Mouse (Mus musculus) CH12.LX (cell line): ENCODE measurements around the gene Cdhr5. TPM values are rescaled to one million over a fixed set of nuclear protein-coding genes. Genes with fewer than 3 reads are reported as not detected.

ENCODE experiments used
- DNase-seq: peaks from one replicate; pipeline ENCODE4 v3.0.0-alpha.2; 2013; ENCODE audit errors: extremely low read depth
- H3K27ac ChIP-seq: 2 replicates; pipeline ENCODE4 v1.5.1; 2012; ENCODE audit warnings: low read depth, mild to moderate bottlenecking, control low read depth, moderate library complexity; ENCODE audit not compliant: insufficient read depth
- H3K27me3 ChIP-seq: replicated peaks from 2 replicates; pipeline ENCODE3; 2012; ENCODE audit warnings: inconsistent platforms
- H3K36me3 ChIP-seq, 2 experiments: replicated peaks in 1 of 2; 2 replicates each; pipeline versions ENCODE3 to v1.6.1; 2012; ENCODE audit warnings: inconsistent platforms in 1 of 2, low read length in 1 of 2, mild to moderate bottlenecking in 1 of 2, mixed read lengths in 1 of 2, moderate library complexity in 1 of 2; ENCODE audit not compliant: control insufficient read depth in 1 of 2, insufficient read depth in 1 of 2
- H3K4me1 ChIP-seq, 2 experiments: 2 replicates each; pipeline ENCODE4 v1.6.1; 2012; ENCODE audit warnings: inconsistent platforms in 1 of 2, moderate library complexity in 1 of 2; ENCODE audit not compliant: insufficient read depth in 2 of 2, control insufficient read depth in 1 of 2
- H3K4me2 ChIP-seq: 2 replicates; pipeline ENCODE4 v1.6.1; 2012; ENCODE audit warnings: low read depth, mild to moderate bottlenecking, control low read depth; ENCODE audit not compliant: poor library complexity, insufficient read depth, severe bottlenecking
- H3K4me3 ChIP-seq, 3 experiments: fragments of 150-350 bp in 1 of 3; sonication (generic) in 1 of 3; replicated peaks in 1 of 3; 2 replicates each; pipeline versions ENCODE3 to v1.5.1; 2011 to 2012; ENCODE audit warnings: low read depth in 2 of 3, low read length in 2 of 3, mild to moderate bottlenecking in 2 of 3, moderate library complexity in 2 of 3, control low read depth in 1 of 3, improper control_type of control experiment in 1 of 3, inconsistent platforms in 1 of 3, mixed read lengths in 1 of 3; ENCODE audit not compliant: poor library complexity in 1 of 3
- H3K79me2 ChIP-seq: replicated peaks from 2 replicates; pipeline ENCODE4 v1.6.1; 2012; ENCODE audit warnings: mild to moderate bottlenecking, moderate library complexity; ENCODE audit not compliant: control insufficient read depth, poor library complexity, insufficient read depth, severe bottlenecking; ENCODE audit errors: extremely low read depth
- H3K9ac ChIP-seq: 2 replicates; pipeline ENCODE4 v1.6.1; 2012; ENCODE audit warnings: low read depth, mild to moderate bottlenecking, control low read depth, moderate library complexity; ENCODE audit not compliant: insufficient read depth
- H3K9me3 ChIP-seq: replicated peaks from 2 replicates; pipeline ENCODE3; 2012; ENCODE audit warnings: low read length, inconsistent platforms, mixed read lengths
- BHLHE40 ChIP-seq: IDR thresholded peaks from 2 replicates; pipeline ENCODE4 v1.6.1; 2011; ENCODE audit warnings: mild to moderate bottlenecking, low read depth, low read length, improper control_type of control experiment
- CHD1 ChIP-seq: IDR thresholded peaks from 2 replicates; pipeline ENCODE4 v1.6.1; 2012; ENCODE audit warnings: low read depth, low read length, improper control_type of control experiment, inconsistent platforms
- CHD2 ChIP-seq: IDR thresholded peaks from 2 replicates; pipeline ENCODE4 v1.6.1; 2011; ENCODE audit warnings: low read length, improper control_type of control experiment
- E2F4 ChIP-seq: IDR thresholded peaks from 2 replicates; pipeline ENCODE4 v1.6.1; 2011; ENCODE audit warnings: low read depth, low read length, improper control_type of control experiment; ENCODE audit not compliant: insufficient replicate concordance
- ELF1 ChIP-seq: IDR thresholded peaks from 2 replicates; pipeline ENCODE4 v1.6.1; 2014; ENCODE audit warnings: low read depth, mild to moderate bottlenecking, inconsistent platforms, low read length, improper control_type of control experiment
- JUND ChIP-seq: conservative IDR thresholded peaks from 2 replicates; pipeline ENCODE4 v1.6.1; 2011; ENCODE audit warnings: low read depth, low read length, improper control_type of control experiment
- KAT2A ChIP-seq: IDR thresholded peaks from 2 replicates; pipeline ENCODE4 v1.6.1; 2012; ENCODE audit warnings: low read length, improper control_type of control experiment, inconsistent platforms; ENCODE audit not compliant: insufficient replicate concordance
- MAX ChIP-seq: IDR thresholded peaks from 2 replicates; pipeline ENCODE4 v1.6.1; 2011; ENCODE audit warnings: low read length, improper control_type of control experiment
- MAZ ChIP-seq: IDR thresholded peaks from 2 replicates; pipeline ENCODE4 v1.6.1; 2012; ENCODE audit warnings: low read depth, mild to moderate bottlenecking, inconsistent platforms, low read length, improper control_type of control experiment, moderate library complexity
- MEF2A ChIP-seq: IDR thresholded peaks from 2 replicates; pipeline ENCODE4 v1.6.1; 2014; ENCODE audit warnings: low read depth, mild to moderate bottlenecking, inconsistent platforms, low read length, improper control_type of control experiment, borderline replicate concordance
- MXI1 ChIP-seq: IDR thresholded peaks from 2 replicates; pipeline ENCODE4 v1.6.1; 2011; ENCODE audit warnings: mild to moderate bottlenecking, low read depth, low read length, improper control_type of control experiment
- RAD21 ChIP-seq: IDR thresholded peaks from 2 replicates; pipeline ENCODE4 v1.6.1; 2011; ENCODE audit warnings: low read depth, mild to moderate bottlenecking, low read length, improper control_type of control experiment, moderate library complexity
- RCOR1 ChIP-seq: conservative IDR thresholded peaks from 2 replicates; pipeline ENCODE4 v1.6.1; 2012; ENCODE audit warnings: low read depth, mild to moderate bottlenecking, inconsistent platforms, low read length, improper control_type of control experiment
- SIN3A ChIP-seq: IDR thresholded peaks from 2 replicates; pipeline ENCODE4 v1.6.1; 2012; ENCODE audit warnings: low read length, improper control_type of control experiment, inconsistent platforms
- SMC3 ChIP-seq: IDR thresholded peaks from 2 replicates; pipeline ENCODE4 v1.6.1; 2011; ENCODE audit warnings: low read depth, low read length, improper control_type of control experiment
- TBP ChIP-seq: conservative IDR thresholded peaks from 2 replicates; pipeline ENCODE4 v1.6.1; 2011; ENCODE audit warnings: low read depth, low read length, improper control_type of control experiment
- TCF12 ChIP-seq: IDR thresholded peaks from 2 replicates; pipeline ENCODE4 v1.6.1; 2014; ENCODE audit warnings: low read depth, mild to moderate bottlenecking, inconsistent platforms, low read length, improper control_type of control experiment
- UBTF ChIP-seq: IDR thresholded peaks from 2 replicates; pipeline ENCODE4 v1.6.1; 2012; ENCODE audit warnings: low read depth, mild to moderate bottlenecking, inconsistent platforms, low read length, improper control_type of control experiment, moderate library complexity
- ZNF384 ChIP-seq: IDR thresholded peaks from 2 replicates; pipeline ENCODE4 v1.6.1; 2012; ENCODE audit warnings: low read depth, low read length, improper control_type of control experiment, inconsistent platforms
- dilution Hi-C: fragments of 300-500 bp; cut with MboI; formaldehyde crosslinking; loops from 2 replicates; pipeline ENCODE4 v1.14.3; 2020; ENCODE audit warnings: low sequenced_read_pairs; ENCODE audit not compliant: extremely low pct_unique_long_range_greater_than_20kb, extremely low pct_ligation_motif_present
- in situ Hi-C: fragments of 300-500 bp; cut with MboI; formaldehyde crosslinking; loops from 3 replicates; pipeline ENCODE4 v1.14.3; 2019; ENCODE audit warnings: low sequenced_read_pairs, low pct_ligation_motif_present, low pct_unique_long_range_greater_than_20kb, mixed read lengths
- polyA plus RNA-seq: library from polyadenylated mRNA; unstranded; fragments of >175 nt; gene quantifications from 2 replicates; pipeline ENCODE4 v1.2.1, GENCODE M21; 2012; ENCODE audit warnings: low read depth; ENCODE audit not compliant: insufficient read length
- total RNA-seq, 2 experiments: library from RNA; depleted of rRNA; stranded (reverse); fragments of 300-350 nt in 1 of 2; fragments of >200 nt in 1 of 2; gene quantifications; 2 replicates each; pipeline ENCODE4 v1.2.3; 2012 to 2014

Gene Cdhr5
- total and polyA plus RNA-seq, 3 experiments: 0.35 to 3.9 (median 1.9) TPM

DNA sequence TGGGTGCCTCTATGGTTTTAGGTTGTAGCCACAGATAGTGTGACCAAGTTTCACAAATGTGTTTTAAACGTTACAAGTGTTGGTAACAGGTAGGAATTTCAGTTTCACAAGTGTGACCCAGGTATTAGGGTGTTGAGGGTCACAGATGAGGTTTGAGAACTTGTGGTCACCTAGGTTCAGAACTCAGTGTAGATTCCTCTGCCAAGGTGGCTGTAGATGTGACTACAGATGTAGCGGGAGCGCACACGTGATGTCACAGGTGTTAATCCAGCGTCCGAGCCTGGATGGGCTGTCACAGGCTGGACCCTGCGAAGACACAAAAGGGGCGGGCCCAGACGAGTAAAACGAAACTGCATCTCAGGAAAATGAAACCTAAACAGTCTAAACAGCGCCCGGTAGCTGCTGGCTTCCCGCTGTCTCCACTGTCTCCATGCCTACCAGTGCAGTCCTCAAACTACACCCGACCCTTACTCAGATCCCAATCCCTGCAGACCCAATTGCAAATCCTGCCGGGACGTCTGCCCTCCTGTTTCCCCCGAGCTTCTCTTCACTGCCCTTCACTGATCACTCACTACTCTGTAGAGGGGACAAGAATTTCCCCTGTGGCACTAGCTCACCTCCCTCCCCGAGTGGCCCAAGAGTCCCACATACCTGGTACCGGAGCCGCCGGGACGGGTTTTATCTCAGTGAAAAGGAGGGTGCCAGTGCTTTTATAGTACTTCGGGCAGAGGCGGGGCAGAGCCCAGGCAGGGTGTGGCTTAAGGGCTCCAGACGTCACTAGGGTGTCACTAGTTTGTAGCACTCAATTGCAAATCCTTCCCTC, 10.6 kb downstream of the Cdhr5 start, which contains the start of gene Irf7 (continued):
- TF ChIP-seq E2F4 (no peak), TCF12 (peak; percentile 50; the same call in 1 of the 2 replicates), KAT2A (no peak), TBP (peak; percentile 91), UBTF (no peak), ZNF384 (no peak), SIN3A (peak; percentile 90), RAD21 (no peak), BHLHE40 (peak; percentile 94), MAX (peak; percentile 87; the same call in 1 of the 2 replicates), CHD1 (no peak; the same call in 1 of the 2 replicates), SMC3 (no peak)

GRCm38 (mm10) chr7:141265411-141265738, 11.2 kb downstream of the Cdhr5 start:
- Histone ChIP-seq H3K36me3 (peaks cover 42 to 56% of the 10 kb centered on the region in 2 experiments), H3K27ac (peak overlapping the region; percentile 80)
- in situ Hi-C loops: loop anchor here (10.0 kb wide), 1 partner anchor 99 kb away; no protein-coding TSS in a partner anchor

More at GRCm38 (mm10) chr7:141265411-141265738, 11.2 kb downstream of the Cdhr5 start:
- H3K4me3 ChIP-seq: peak overlapping the region; percentile 63 to 83 (median 68)
- H3K4me1 ChIP-seq: peaks cover 14 to 27% of the 10 kb centered on the region in 2 experiments
- H3K27me3 ChIP-seq: no peaks in the 10 kb centered on the region
- 0 out of 2 replicates have a peak, but pooled peaks have one; percentile 31 for TF ChIP-seq MXI1
- TF ChIP-seq MAZ: 0 out of 2 replicates have a peak, but pooled peaks have one; percentile 6
- TF ChIP-seq CHD2: peak; percentile 20; the same call in 1 of the 2 replicates
- no peak for TF ChIP-seq ELF1
- no peak for TF ChIP-seq RCOR1
- 0 out of 2 replicates have a peak, but pooled peaks have one; percentile 1 for TF ChIP-seq MEF2A
- no peak for TF ChIP-seq UBTF
- TF ChIP-seq JUND: no peak
- dilution Hi-C loops: no loop called here
- H3K9ac ChIP-seq: 0 out of 2 replicates have a peak overlapping the region, but pooled peaks have one; percentile 12
- H3K79me2 ChIP-seq: no peaks in the 10 kb centered on the region
- no peaks in the 10 kb centered on the region for H3K9me3 ChIP-seq
- DNase-seq: no peak
- peak overlapping the region; percentile 58 for H3K4me2 ChIP-seq
